Mouse (Mus musculus) liver, embryonic 16.5 days (tissue): Measurements from ENCODE around the gene Cyp2a5. TPM values are rescaled to one million over a fixed set of nuclear protein-coding genes. Genes with fewer than 3 reads are reported as not detected.
"Not testable (repeated sequence)": the region's sequence is repeated elsewhere in the genome, so short reads cannot be mapped to it uniquely, and the experiment has no call there.

Experiments
- ATAC-seq: fragments of 200-750 bp; cut with Nextera tagmentation; 2 replicates; pipeline ENCODE4 v1.8.0; 2017; ENCODE audit warnings: low read depth, mild to moderate bottlenecking, moderate number of reproducible peaks, moderate library complexity
- H3K27ac ChIP-seq: fragments of 300-500 bp; sonication (generic); 2 replicates; pipeline ENCODE4 v1.5.1; 2014; ENCODE audit warnings: mild to moderate bottlenecking, low read length
- H3K27me3 ChIP-seq: fragments of 300-500 bp; sonication (generic); 2 replicates; pipeline ENCODE4 v1.6.1; 2014; ENCODE audit warnings: low read depth, low read length, mixed read lengths; ENCODE audit not compliant: control insufficient read depth, insufficient read depth
- H3K36me3 ChIP-seq: fragments of 300-500 bp; sonication (generic); 2 replicates; pipeline ENCODE4 v1.6.1; 2014; ENCODE audit warnings: mild to moderate bottlenecking; ENCODE audit not compliant: control insufficient read depth, insufficient read depth
- H3K4me1 ChIP-seq: fragments of 300-500 bp; sonication (generic); 2 replicates; pipeline ENCODE4 v1.6.1; 2014; ENCODE audit warnings: low read depth, low read length, mixed read lengths; ENCODE audit not compliant: control insufficient read depth
- H3K4me2 ChIP-seq: fragments of 300-500 bp; sonication (generic); 2 replicates; pipeline ENCODE4 v1.6.1; 2014; ENCODE audit warnings: low read depth, low read length, mixed read lengths
- H3K4me3 ChIP-seq: fragments of 300-500 bp; sonication (generic); 2 replicates; pipeline ENCODE4 v1.5.1; 2014; ENCODE audit warnings: low read depth, mild to moderate bottlenecking, low read length
- H3K9ac ChIP-seq: fragments of 300-500 bp; sonication (generic); 2 replicates; pipeline ENCODE4 v1.6.1; 2014; ENCODE audit warnings: low read depth, low read length
- H3K9me3 ChIP-seq: fragments of 300-500 bp; sonication (generic); replicated peaks from 2 replicates; pipeline ENCODE4 v1.6.1; 2016; ENCODE audit warnings: low read length; ENCODE audit not compliant: control insufficient read depth
- WGBS: fragments of 180-500 bp; shearing (Covaris S2); extraction: QIAGEN DNeasy Blood & Tissue Kit; methylation state at CpG from one replicate; pipeline ENCODE4 v1.1.7; 2014; ENCODE audit not compliant: insufficient replicate concordance; 5-methylcytosine and 5-hydroxymethylcytosine counted together
- polyA plus RNA-seq: library from polyadenylated mRNA; unstranded; fragments of >200 nt; fragmentation: Nextera tagmentation; extraction: Ambion mirVana; gene quantifications from 2 replicates; pipeline ENCODE4 v1.2.1, GENCODE M21; 2015

Gene Cyp2a5
- polyA plus RNA-seq, 1 experiment from 2014 or later = 2.6 TPM

- not testable (repeated sequence) for H3K9ac ChIP-seq, H3K4me1 ChIP-seq, H3K27me3 ChIP-seq, H3K36me3 ChIP-seq, H3K27ac ChIP-seq, H3K4me3 ChIP-seq, ATAC-seq, H3K9me3 ChIP-seq, H3K4me2 ChIP-seq
Measured at GRCm38 (mm10) chr7:26850063-26850462, 15.0 kb downstream of the Cyp2a5 start.

- H3K9me3 ChIP-seq, H3K36me3 ChIP-seq, H3K27me3 ChIP-seq, H3K4me2 ChIP-seq, H3K4me1 ChIP-seq, ATAC-seq, H3K4me3 ChIP-seq, H3K9ac ChIP-seq, H3K27ac ChIP-seq: not testable (repeated sequence)
Measured at GRCm38 (mm10) chr7:26878581-26878980, 43.5 kb downstream of the Cyp2a5 start.

- H3K4me3 ChIP-seq, H3K4me1 ChIP-seq, H3K9ac ChIP-seq, H3K4me2 ChIP-seq, H3K27ac ChIP-seq, H3K9me3 ChIP-seq, H3K27me3 ChIP-seq, H3K36me3 ChIP-seq: not testable (repeated sequence)
- 44% methylated on average over 2 of the region's 3 CpGs for WGBS
- ATAC-seq = peak; percentile 73
Measured at GRCm38 (mm10) chr7:26880600-26880999, 45.5 kb downstream of the Cyp2a5 start.

Other genes starting within 250 kb of the Cyp2a5 start
- not detected in 2 replicates for gene Vmn1r185, start 216.8 kb upstream of the Cyp2a5 start, polyA plus RNA-seq
- not detected in 2 replicates for gene Cyp2b23, start 148.9 kb upstream of the Cyp2a5 start, polyA plus RNA-seq
- not detected in 2 replicates for gene Cyp2b19, start 78.2 kb upstream of the Cyp2a5 start, polyA plus RNA-seq
- not detected in 2 replicates for gene Cyp2g1, start 26.4 kb upstream of the Cyp2a5 start, polyA plus RNA-seq
- gene Cyp2a22, start 104.1 kb downstream of the Cyp2a5 start, polyA plus RNA-seq = 2.5 and 2.9 TPM in 2 replicates
- gene Cyp2a12, start 193.8 kb downstream of the Cyp2a5 start, polyA plus RNA-seq = 14.0 and 18.5 TPM in 2 replicates